Mouse (Mus musculus) spleen, adult 2 months (tissue): ENCODE results near the gene Wbp2nl.

ENCODE experiments used
- CTCF ChIP-seq: fragments of 200-500 bp; IDR thresholded peaks from 2 replicates; pipeline ENCODE4 v1.5.1; 2011; ENCODE audit warnings: mild to moderate bottlenecking, inconsistent platforms; ENCODE audit not compliant: insufficient read depth, insufficient read length, insufficient replicate concordance; ENCODE audit errors: extremely low read depth
- POLR2A ChIP-seq: fragments of 200-500 bp; IDR thresholded peaks from 2 replicates; pipeline ENCODE4 v1.6.1; 2011; ENCODE audit warnings: low read depth, low read length, inconsistent platforms

GRCm38 (mm10) chr15:82255248-82255647 lies 43.5 kb upstream of the Wbp2nl start:
- TF ChIP-seq POLR2A: no peak
- no peak for TF ChIP-seq CTCF
